Mouse (Mus musculus) common myeloid progenitor, adult 5-6 weeks (primary cell): ENCODE measurements around the gene Gcnt3. TPM values are rescaled to one million over a fixed set of nuclear protein-coding genes. Genes with fewer than 3 reads are reported as not detected.

Experiments used
- ATAC-seq: replicated peaks from 2 replicates; pipeline ENCODE4 v1.8.0; 2016; ENCODE audit warnings: low read depth, mild to moderate bottlenecking, moderate TSS enrichment, inconsistent platforms; ENCODE audit not compliant: poor library complexity, severe bottlenecking
- total RNA-seq: library from RNA; stranded (forward); fragments of 200-1000, 187-1606 nt; gene quantifications from 2 replicates; pipeline ENCODE4 v1.2.3, GENCODE M21; 2017

The Gcnt3 gene
- total RNA-seq: not detected in 2 replicates

- ATAC-seq: no peak
These were observed at the start of gene Gcnt3 for GRCm38 (mm10) chr9:70037988-70038387. Gene Gcnt3 (minus strand): TSS chr9:70038088.

- ATAC-seq: no peak
These were observed 49.5 kb upstream of the Gcnt3 start for GRCm38 (mm10) chr9:70087379-70087778.

GRCm38 (mm10) chr9:70086091-70086490, 48.2 kb upstream of the Gcnt3 start:
- no peak for ATAC-seq

GRCm38 (mm10) chr9:70084107-70084506, 46.2 kb upstream of the Gcnt3 start:
- no peak for ATAC-seq

GRCm38 (mm10) chr9:70082357-70083204, 44.7 kb upstream of the Gcnt3 start:
- no peak for ATAC-seq

GRCm38 (mm10) chr9:70081767-70082166, 43.9 kb upstream of the Gcnt3 start:
- ATAC-seq: no peak

- 0 out of 2 replicates have a peak, but pooled peaks have one; percentile 45 for ATAC-seq
These were observed 43.1 kb upstream of the Gcnt3 start for GRCm38 (mm10) chr9:70080976-70081375.

GRCm38 (mm10) chr9:70080027-70080800, 42.3 kb upstream of the Gcnt3 start:
- ATAC-seq: 0 out of 2 replicates have a peak, but pooled peaks have one; percentile 39

GRCm38 (mm10) chr9:70078034-70078433, 40.1 kb upstream of the Gcnt3 start:
- ATAC-seq: 0 out of 2 replicates have a peak, but pooled peaks have one; percentile 5

- no peak for ATAC-seq
These were observed 39.3 kb upstream of the Gcnt3 start for GRCm38 (mm10) chr9:70077170-70077569.

GRCm38 (mm10) chr9:70072387-70072786, 34.5 kb upstream of the Gcnt3 start:
- no peak for ATAC-seq

- ATAC-seq: no peak
These were observed 32.1 kb upstream of the Gcnt3 start for GRCm38 (mm10) chr9:70069961-70070435.

- ATAC-seq: no peak
These were observed 29.6 kb upstream of the Gcnt3 start for GRCm38 (mm10) chr9:70067497-70067896.

- no peak for ATAC-seq
These were observed 24.1 kb upstream of the Gcnt3 start for GRCm38 (mm10) chr9:70062012-70062411.

GRCm38 (mm10) chr9:70053411-70053810, 15.5 kb upstream of the Gcnt3 start:
- ATAC-seq: no peak

GRCm38 (mm10) chr9:70052730-70053129, 14.8 kb upstream of the Gcnt3 start:
- ATAC-seq: no peak

- 0 out of 2 replicates have a peak, but pooled peaks have one; percentile 25 for ATAC-seq
These were observed 12.0 kb upstream of the Gcnt3 start for GRCm38 (mm10) chr9:70049839-70050238.

- ATAC-seq: no peak
These were observed 11.5 kb upstream of the Gcnt3 start for GRCm38 (mm10) chr9:70049416-70049783.

GRCm38 (mm10) chr9:70048751-70049415, 11.0 kb upstream of the Gcnt3 start:
- no peak for ATAC-seq

- no peak for ATAC-seq
These were observed 10.4 kb upstream of the Gcnt3 start for GRCm38 (mm10) chr9:70048280-70048679.
